ENCODE assay signal across 12 mouse cellular contexts in the genomic region with DNA sequence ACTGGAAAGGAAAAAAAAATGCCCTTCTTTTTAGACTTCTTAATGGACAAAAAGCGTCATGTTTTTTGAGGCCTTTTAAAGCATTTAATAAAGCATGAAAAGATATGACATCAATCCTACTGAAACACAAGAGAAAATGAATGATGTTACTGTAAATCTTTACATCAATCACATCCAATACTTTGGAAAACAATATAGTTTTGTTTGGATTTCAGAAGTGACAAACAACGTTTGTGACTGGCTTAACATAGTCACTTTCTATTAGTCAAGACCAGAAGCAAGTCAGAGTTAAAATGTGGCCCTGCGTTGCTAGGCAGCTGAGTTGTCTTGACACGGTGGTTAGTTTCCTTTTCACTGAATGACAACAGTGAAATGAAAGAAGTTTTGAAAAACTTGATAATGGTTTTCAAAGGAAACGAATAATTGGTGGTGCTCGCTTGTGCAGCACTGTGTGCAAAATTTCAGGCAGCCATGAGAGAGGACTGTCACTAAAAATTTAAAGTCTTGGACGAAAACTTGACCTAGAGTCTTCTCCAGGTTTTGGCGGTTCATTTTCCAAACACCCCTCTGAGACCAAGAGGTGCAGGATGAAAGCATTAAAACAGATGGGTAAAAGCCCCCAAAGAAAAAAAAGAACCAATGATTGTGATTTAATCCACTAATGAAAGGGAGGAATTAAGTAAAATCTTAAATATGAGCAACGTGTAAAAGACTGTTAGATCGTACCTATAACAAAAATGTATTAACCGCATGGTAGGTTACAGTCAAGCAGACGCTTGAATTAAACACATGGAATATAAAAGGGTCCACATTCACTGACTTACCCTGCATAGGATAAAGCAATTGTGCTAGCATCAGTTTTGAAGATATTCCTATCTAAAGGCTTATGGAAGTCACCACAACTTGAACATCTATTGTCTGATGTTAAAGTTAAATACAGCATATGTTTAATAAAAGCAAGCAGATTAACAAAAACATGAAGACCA.
DNase-seq lines count a peak whose midpoint lies in the region; ATAC-seq and TF ChIP-seq lines count a peak whose summit lies in the region.
"Had no signal": no experiment of that assay in that cellular context is flagged by ENCODE, and none has a peak within 500 bp of the region (broad histone marks: within the 10 kb centered on the region; RNA-seq: fewer than 3 reads in every experiment).

No protein-coding gene starts in this region.

- no peaks in the 10 kb centered on the region for H3K36me3 ChIP-seq in hindbrain, embryonic 14.5 days (replicated peaks; ENCODE audit: control insufficient read depth, insufficient read depth)
- H3K36me3 ChIP-seq: heart, embryonic 13.5 days; liver, embryonic 15.5 days had no signal

- no peaks in the 10 kb centered on the region for H3K9me3 ChIP-seq in hindbrain, embryonic 14.5 days (ENCODE audit: control insufficient read depth, low read length)
- H3K9me3 ChIP-seq: heart, embryonic 13.5 days; liver, embryonic 15.5 days had no signal

- no peak for TF ChIP-seq CTCF in layer of hippocampus, adult 2 months (conservative IDR thresholded peaks at IDR 0.05)

- no peak for DNase-seq in layer of hippocampus, adult 2 months (ENCODE audit: low spot score in 2 of 2)
- DNase-seq in layer of hippocampus, postnatal 14 days (ENCODE audit: low spot score in 2 of 2) = no peak
- peak; percentile 54 for DNase-seq in embryo, embryonic 11 days
- peak; percentile 55 for DNase-seq in hindbrain, embryonic 14.5 days (ENCODE audit: low spot score)
- peak; percentile 68 for DNase-seq in retina, embryonic 14.5 days (ENCODE audit: low spot score)
- no peak for DNase-seq in spleen, postnatal 36 days (ENCODE audit: low spot score in 2 of 2)
- DNase-seq in natural killer cell, adult 2 months (ENCODE audit: low spot score in 2 of 2) = no peak
- no peak for DNase-seq in kidney, adult 18-20 months
- DNase-seq: adrenal gland, adult 8-10 months; kidney, postnatal 4 days had no signal

- 21% methylated on average over 12 of the region's 12 CpGs for WGBS in hindbrain, embryonic 14.5 days

- 0 out of 2 replicates have a peak, but pooled peaks cover 5% of the 10 kb centered on the region for H3K4me1 ChIP-seq in hindbrain, embryonic 14.5 days (replicated peaks; ENCODE audit: control insufficient read depth, insufficient read depth, low read length)
- H3K4me1 ChIP-seq: heart, embryonic 13.5 days; liver, embryonic 15.5 days had no signal

- H3K4me3 ChIP-seq in layer of hippocampus, adult 2 months = no peak overlapping the region
- no peak overlapping the region for H3K4me3 ChIP-seq in hindbrain, embryonic 14.5 days (replicated peaks; ENCODE audit: low read length)
- H3K4me3 ChIP-seq: heart, embryonic 13.5 days; liver, embryonic 15.5 days had no signal

- 0 out of 2 replicates have a peak overlapping the region, but pooled peaks have one; percentile 23 for H3K4me2 ChIP-seq in hindbrain, embryonic 14.5 days (replicated peaks)
- H3K4me2 ChIP-seq: heart, embryonic 13.5 days; liver, embryonic 15.5 days had no signal

- peak; percentile 49; the same call in 1 of the 2 replicates for ATAC-seq in hindbrain, embryonic 14.5 days (ENCODE audit: low FRiP score)

- 0 out of 2 replicates have a peak overlapping the region, but pooled peaks have one; percentile 23 for H3K27ac ChIP-seq in layer of hippocampus, adult 2 months
- H3K27ac ChIP-seq in hindbrain, embryonic 14.5 days = peak overlapping the region; percentile 84
- H3K27ac ChIP-seq: heart, embryonic 13.5 days; liver, embryonic 15.5 days had no signal

- H3K9ac ChIP-seq in hindbrain, embryonic 14.5 days = no peak overlapping the region
- H3K9ac ChIP-seq: heart, embryonic 13.5 days; liver, embryonic 15.5 days had no signal

- peaks cover 37% of the 10 kb centered on the region for H3K27me3 ChIP-seq in hindbrain, embryonic 14.5 days (ENCODE audit: control insufficient read depth, insufficient read depth, low read length)
- H3K27me3 ChIP-seq: heart, embryonic 13.5 days; liver, embryonic 15.5 days had no signal

Comparison
In these comparisons a context has a peak if more than half of its experiments do, and no peak if none do; other contexts are left out.
1. DNase-seq: peak in embryo, embryonic 11 days (single experiment), hindbrain, embryonic 14.5 days (single experiment) and retina, embryonic 14.5 days (single experiment); none in layer of hippocampus, adult 2 months (0 of 2), layer of hippocampus, postnatal 14 days (0 of 2), spleen, postnatal 36 days (0 of 2), natural killer cell, adult 2 months (0 of 2) and kidney, adult 18-20 months (single experiment).